Mouse (Mus musculus): ENCODE results near the gene Rpgrip1l.
A peak's percentile ranks its signal among the peaks of the same experiment; 100 is the strongest.

The Rpgrip1l gene

GRCm38 (mm10) chr8:91312835-91313832, at the start of gene Rpgrip1l, which contains the start of gene Fto:
Gene Rpgrip1l (minus strand): TSS chr8:91313262.
Gene Fto (plus strand): TSS chr8:91313525.
- peak; percentile 99 for DNase-seq (ENCODE audit: low read depth, low spot score)

GRCm38 (mm10) chr8:91360644-91361357, 47.7 kb upstream of the Rpgrip1l start:
- DNase-seq (ENCODE audit: low read depth, low spot score) = no peak

- DNase-seq (ENCODE audit: low read depth, low spot score) = no peak
These were observed 46.4 kb upstream of the Rpgrip1l start for GRCm38 (mm10) chr8:91359511-91359910.

GRCm38 (mm10) chr8:91358016-91358415, 45.0 kb upstream of the Rpgrip1l start:
- no peak for DNase-seq (ENCODE audit: low read depth, low spot score)

- no peak for DNase-seq (ENCODE audit: low read depth, low spot score)
These were observed 44.5 kb upstream of the Rpgrip1l start for GRCm38 (mm10) chr8:91357493-91358014.

- no peak for DNase-seq (ENCODE audit: low read depth, low spot score)
These were observed 43.1 kb upstream of the Rpgrip1l start for GRCm38 (mm10) chr8:91355956-91356699.

- no peak for DNase-seq (ENCODE audit: low read depth, low spot score)
These were observed 42.3 kb upstream of the Rpgrip1l start for GRCm38 (mm10) chr8:91355301-91355905.

- DNase-seq (ENCODE audit: low read depth, low spot score) = no peak
These were observed 40.8 kb upstream of the Rpgrip1l start for GRCm38 (mm10) chr8:91353907-91354306.

- no peak for DNase-seq (ENCODE audit: low read depth, low spot score)
These were observed 40.0 kb upstream of the Rpgrip1l start for GRCm38 (mm10) chr8:91353062-91353461.

- no peak for DNase-seq (ENCODE audit: low read depth, low spot score)
These were observed 39.5 kb upstream of the Rpgrip1l start for GRCm38 (mm10) chr8:91352598-91352997.

GRCm38 (mm10) chr8:91350628-91351027, 37.6 kb upstream of the Rpgrip1l start:
- DNase-seq (ENCODE audit: low read depth, low spot score) = no peak

GRCm38 (mm10) chr8:91349816-91350215, 36.8 kb upstream of the Rpgrip1l start:
- no peak for DNase-seq (ENCODE audit: low read depth, low spot score)

GRCm38 (mm10) chr8:91347595-91347994, 34.5 kb upstream of the Rpgrip1l start:
- no peak for DNase-seq (ENCODE audit: low read depth, low spot score)

GRCm38 (mm10) chr8:91347146-91347545, 34.1 kb upstream of the Rpgrip1l start:
- no peak for DNase-seq (ENCODE audit: low read depth, low spot score)

- no peak for DNase-seq (ENCODE audit: low read depth, low spot score)
These were observed 31.6 kb upstream of the Rpgrip1l start for GRCm38 (mm10) chr8:91344659-91345058.

- DNase-seq (ENCODE audit: low read depth, low spot score) = no peak
These were observed 29.7 kb upstream of the Rpgrip1l start for GRCm38 (mm10) chr8:91342798-91343197.

GRCm38 (mm10) chr8:91342196-91342595, 29.1 kb upstream of the Rpgrip1l start:
- DNase-seq (ENCODE audit: low read depth, low spot score) = no peak

- DNase-seq (ENCODE audit: low read depth, low spot score) = no peak
These were observed 27.7 kb upstream of the Rpgrip1l start for GRCm38 (mm10) chr8:91340746-91341145.

- DNase-seq (ENCODE audit: low read depth, low spot score) = no peak
These were observed 26.6 kb upstream of the Rpgrip1l start for GRCm38 (mm10) chr8:91339651-91340050.

- DNase-seq (ENCODE audit: low read depth, low spot score) = no peak
These were observed 25.5 kb upstream of the Rpgrip1l start for GRCm38 (mm10) chr8:91338389-91339154.
